Mouse (Mus musculus): ENCODE measurements around the gene Supt6.
A peak's percentile ranks its signal among the peaks of the same experiment; 100 is the strongest.
"Not testable (repeated sequence)": the region's sequence is repeated elsewhere in the genome, so short reads cannot be mapped to it uniquely, and the experiment has no call there.

Supt6 gene

DNA sequence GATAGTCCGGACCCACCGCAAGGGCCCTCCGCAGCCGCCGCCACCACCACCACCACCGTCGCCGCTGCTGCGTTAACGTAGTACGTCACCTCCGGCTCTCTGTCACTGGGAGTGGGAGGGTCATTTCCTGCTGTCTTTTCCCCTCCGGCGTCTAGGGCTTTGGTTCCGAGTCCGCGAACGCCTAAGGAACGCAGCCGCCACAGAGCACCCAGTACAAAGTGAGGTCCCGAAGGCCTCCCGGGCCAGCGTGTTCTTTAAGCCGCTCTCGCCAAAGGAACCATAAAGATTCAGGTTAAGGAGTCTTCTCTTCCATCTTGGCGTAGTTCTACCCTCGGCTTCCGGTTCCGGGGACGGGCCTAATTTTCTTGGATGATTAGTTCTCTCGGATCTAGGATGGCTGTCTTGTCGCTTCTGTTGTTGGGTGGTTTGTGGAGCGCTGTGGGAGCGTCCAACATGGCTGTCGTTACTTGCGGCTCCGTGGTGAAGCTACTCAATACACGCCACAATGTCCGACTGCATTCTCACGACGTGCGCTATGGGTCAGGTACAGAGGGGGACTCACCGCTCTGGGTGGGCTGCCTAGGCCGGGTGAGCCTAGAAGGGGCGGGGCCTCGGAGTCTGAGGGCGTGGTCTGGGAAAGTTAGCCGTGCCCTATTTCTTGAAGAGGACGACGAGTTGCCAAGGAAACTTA lies at the start of gene Supt6, which contains the start of gene Sdf2:
TSS of gene Supt6 (minus strand) at position 361 of the 691 bp plus-strand sequence.
TSS of gene Sdf2 (plus strand) at position 120 of the 691 bp plus-strand sequence.
- peak; percentile 88 to 92 for DNase-seq (ENCODE audit: low spot score in 2 of 2)

- no peak for DNase-seq (ENCODE audit: low spot score in 2 of 2)
Measured at GRCm38 (mm10) chr11:78294585-78294984, 48.8 kb upstream of the Supt6 start.

GRCm38 (mm10) chr11:78290654-78291053 lies 44.9 kb upstream of the Supt6 start, which contains the start of gene BC030499:
TSS of gene BC030499 (plus strand) at chr11:78290841.
- DNase-seq (ENCODE audit: low spot score in 2 of 2), result no peak

DNA sequence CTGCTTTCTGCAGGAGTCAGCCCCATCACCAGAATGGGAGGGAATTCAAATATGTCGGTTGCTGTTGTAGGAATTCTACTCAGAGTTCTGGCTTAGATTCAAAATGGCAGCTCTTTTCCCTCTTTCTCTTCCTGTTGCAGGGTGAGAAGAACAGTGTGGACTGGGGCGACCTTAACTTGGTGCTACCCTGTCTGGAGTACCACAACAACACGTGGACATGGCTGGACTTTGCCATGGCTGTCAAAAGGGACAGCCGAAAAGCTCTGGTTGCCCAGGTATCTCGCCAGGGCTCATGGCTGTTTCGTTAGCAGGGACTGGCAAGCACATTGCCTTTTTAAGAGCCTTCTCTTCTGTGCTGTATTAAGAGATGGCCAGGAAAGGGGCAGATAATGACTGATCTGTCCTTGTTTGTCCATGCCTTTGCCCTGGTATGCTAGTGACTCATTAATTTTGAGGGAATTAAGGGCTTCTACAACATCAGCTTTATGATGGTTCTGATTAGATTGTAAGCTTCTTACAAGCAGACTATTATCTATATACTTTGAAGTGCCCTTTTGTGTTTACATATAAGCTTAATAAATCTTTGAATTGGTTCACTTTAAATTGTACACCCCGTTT lies 43.5 kb upstream of the Supt6 start:
- DNase-seq (ENCODE audit: low spot score in 2 of 2), result no peak

- DNase-seq (ENCODE audit: low spot score in 2 of 2), result no peak
Measured at GRCm38 (mm10) chr11:78279586-78279985, 33.8 kb upstream of the Supt6 start.

- DNase-seq (ENCODE audit: low spot score in 2 of 2), result no peak
Measured at GRCm38 (mm10) chr11:78278853-78279252, 33.1 kb upstream of the Supt6 start.

- not testable (repeated sequence) for DNase-seq (ENCODE audit: low spot score in 2 of 2)
Measured at GRCm38 (mm10) chr11:78276169-78276568, 30.4 kb upstream of the Supt6 start.

DNA sequence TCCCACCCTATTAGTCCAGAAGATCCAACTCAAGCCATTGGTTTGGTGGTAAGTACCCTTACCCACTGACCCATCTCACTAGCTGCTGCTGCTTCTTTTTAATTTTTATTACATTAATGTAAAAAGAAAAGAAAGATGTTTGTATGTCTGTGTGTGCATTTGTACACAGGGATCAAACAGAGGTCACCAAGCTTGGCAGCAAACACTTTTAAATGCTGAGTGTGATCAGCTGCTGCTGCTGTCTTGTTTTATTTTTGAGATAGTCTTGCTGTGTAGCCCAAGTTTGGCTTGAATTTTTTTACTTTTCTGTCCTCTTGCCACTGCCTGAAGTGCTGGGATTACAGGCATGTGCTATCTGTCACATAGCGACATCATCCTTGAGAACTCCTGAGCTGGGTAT lies 29.8 kb upstream of the Supt6 start:
- no peak for DNase-seq (ENCODE audit: low spot score in 2 of 2)

DNA sequence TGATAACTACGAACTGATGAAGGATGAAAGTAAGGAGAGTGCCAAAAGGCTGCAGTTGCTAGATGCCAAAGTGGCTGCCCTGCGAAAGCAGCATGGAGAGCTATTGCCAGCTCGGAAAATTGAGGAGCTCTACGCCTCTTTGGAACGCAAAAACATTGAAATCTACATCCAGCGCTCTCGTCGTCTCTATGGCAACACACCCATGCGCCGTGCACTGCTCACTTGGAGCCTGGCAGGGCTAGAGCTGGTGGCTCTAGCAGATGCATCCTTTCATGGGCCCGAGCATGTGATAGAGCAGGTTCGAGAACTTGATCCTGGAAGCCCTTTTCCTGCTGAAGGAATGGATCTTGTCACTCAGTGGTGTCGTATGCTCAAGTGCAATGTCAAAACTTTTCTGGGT lies 26.2 kb upstream of the Supt6 start:
- no peak for DNase-seq (ENCODE audit: low spot score in 2 of 2)

GRCm38 (mm10) chr11:78265571-78265970 lies 19.8 kb upstream of the Supt6 start:
- no peak for DNase-seq (ENCODE audit: low spot score in 2 of 2)

DNA sequence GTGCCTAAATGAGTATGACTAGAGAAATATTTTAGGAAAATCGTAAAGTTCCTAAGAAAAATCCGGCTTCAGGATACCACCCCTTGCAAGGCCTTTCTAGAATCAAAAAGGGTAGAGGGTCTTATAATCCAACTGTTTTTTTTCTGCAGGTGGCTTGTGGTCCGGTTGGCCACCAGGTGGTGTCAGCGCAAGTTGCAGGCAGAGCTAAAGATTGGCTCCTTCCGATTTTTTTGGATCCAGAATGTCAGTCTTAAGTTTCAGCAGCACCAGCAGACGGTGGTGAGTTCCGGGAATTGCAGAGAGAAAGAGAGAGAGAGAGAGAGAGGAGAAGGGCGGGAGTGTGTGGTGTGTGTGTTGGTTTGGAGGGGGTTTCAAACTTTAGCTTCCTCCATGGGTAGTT lies 16.8 kb upstream of the Supt6 start:
- peak; percentile 51 to 77 for DNase-seq (ENCODE audit: low spot score in 2 of 2)

DNA sequence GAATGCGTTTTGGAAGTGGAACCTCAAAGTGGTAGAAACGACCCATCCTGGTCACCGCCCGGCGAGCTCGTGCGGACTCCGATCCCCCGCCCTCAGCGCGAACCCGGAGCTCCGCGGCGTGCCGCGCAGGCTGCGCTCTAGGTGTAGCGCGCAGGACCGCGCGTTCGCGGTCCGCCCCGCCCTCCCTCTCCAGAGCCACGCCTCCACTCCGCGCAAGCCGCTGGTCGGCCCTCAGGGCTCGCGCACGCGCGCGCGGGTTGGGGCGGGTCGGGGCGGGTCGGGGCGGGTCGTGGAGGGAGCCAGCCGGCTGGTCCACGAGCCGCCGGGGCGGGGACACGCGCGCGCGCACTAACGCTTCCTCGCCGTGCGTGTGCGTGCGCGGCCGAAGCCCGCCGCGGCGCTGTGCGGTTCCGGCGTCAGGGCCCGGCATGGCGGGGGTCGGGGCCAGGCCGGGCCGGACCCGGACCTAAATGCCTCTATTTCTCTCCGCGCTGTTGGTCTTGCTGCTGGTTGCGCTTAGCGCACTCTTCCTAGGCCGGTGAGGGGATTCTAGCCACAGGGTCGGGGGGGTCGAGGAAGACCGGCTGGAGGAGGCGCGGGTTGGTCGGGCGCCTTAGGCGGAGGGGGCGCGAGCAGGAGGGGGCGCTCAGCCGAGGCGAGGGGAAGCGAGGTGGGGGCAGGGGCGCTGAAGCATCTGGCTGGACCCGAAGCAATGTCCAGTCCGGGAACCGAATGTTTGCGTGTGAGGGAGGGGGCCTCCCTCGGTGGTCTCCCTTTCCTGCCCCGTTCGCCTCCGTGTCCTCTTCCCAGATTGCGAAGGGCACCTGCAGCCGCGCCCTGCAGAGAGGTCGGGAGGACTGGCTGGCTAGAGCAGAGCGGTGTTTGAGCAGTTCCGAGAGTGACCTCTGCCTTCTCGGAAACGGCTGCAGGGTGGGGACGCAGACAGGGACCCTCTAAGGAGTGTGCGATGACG lies 15.9 kb upstream of the Supt6 start, which contains the start of gene 2610507B11Rik:
TSS of gene 2610507B11Rik (plus strand) at position 373 of the 973 bp plus-strand sequence.
- DNase-seq (ENCODE audit: low spot score in 2 of 2), result peak; percentile 94 to 97

DNA sequence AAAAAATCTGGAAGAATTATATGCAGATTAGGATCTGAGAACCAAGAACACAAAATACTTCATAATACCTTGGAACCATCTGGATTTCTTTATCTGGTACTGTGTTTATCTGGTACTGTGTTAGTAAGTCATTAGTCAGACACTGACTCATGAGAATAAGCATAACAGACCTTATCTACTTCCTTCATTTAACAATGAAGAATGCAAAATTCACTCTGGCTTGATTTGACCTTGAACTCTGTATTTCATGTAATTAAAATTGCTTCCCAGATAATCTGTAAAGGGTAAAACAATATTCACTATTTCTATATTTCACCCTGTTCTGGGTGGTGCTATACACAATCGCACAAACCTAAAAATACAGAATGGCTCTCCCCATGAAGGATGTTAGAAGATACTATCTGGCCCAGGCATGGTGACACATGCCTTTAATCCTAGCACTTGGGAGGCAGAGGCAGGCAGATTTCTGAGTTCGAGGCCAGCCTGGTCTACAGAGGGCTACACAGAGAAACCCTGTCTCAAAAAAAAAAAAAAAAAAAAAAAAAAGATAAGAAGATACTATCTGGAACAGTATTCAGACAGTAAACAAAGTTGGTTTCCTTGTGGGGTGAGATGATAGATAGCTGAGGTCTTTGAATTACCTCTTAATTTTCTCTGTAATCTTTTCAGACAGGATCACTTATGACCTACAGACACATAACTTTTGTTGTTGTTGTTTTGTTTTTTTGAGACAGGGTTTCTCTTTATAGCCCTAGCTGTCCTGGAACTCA lies 14.9 kb upstream of the Supt6 start:
- DNase-seq (ENCODE audit: low spot score in 2 of 2), result no peak

DNA sequence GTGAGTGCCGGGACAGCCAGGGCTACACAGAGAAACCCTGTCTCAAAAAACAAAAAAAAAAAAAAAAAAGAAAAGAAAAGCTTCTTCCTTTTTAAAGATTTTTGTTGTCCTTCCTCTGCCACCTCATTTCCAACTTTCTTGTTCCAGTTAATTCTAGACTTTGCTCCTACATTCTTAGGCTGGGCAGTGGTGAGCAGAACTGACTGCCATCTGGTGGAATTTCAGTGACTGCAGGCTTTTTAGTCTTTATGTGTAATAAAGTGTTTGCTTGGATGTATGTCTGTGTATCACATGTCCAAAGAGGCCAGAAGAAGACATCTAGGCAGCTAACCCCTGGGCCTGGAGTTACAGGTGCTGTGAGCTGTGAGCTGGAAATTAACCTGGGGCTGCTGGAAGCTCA lies 10.8 kb upstream of the Supt6 start:
- no peak for DNase-seq (ENCODE audit: low spot score in 2 of 2)

DNA sequence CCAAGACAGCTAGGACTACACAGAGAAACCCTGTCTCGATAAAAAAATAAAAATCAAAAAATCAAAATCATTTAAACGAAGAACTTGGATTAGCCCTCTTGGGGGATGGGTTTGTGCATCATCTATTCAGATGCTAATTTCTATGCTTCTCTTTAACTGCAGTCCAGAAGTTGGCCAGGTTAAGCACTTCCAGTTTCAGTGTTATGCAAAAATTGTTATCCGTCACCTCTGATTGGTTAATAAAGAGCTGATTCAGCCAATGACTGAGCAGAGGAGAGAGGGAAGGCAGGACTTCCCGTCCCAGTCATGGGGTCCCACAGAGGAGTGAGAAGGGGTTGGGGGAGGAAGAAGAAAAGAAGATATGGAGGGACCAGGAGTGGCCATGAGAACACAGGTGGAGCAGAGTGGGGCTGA lies 1.9 kb upstream of the Supt6 start:
- no peak for DNase-seq (ENCODE audit: low spot score in 2 of 2)

DNA sequence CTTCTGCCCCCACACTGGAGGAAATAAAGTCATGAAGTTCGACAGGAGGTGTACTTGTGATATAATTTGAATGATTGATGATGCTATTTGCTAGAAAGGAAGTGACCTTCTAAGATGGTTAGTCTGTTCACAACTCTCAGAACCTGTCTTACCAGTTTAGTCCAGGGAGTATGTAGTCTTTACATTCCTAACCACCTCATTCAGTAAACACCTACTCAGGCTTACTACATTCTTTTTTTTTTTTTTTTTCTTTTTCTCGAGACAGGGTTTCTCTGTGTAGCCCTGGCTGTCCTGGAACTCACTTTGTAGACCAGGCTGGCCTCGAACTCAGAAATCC lies 1.2 kb upstream of the Supt6 start:
- no peak for DNase-seq (ENCODE audit: low spot score in 2 of 2)

DNA sequence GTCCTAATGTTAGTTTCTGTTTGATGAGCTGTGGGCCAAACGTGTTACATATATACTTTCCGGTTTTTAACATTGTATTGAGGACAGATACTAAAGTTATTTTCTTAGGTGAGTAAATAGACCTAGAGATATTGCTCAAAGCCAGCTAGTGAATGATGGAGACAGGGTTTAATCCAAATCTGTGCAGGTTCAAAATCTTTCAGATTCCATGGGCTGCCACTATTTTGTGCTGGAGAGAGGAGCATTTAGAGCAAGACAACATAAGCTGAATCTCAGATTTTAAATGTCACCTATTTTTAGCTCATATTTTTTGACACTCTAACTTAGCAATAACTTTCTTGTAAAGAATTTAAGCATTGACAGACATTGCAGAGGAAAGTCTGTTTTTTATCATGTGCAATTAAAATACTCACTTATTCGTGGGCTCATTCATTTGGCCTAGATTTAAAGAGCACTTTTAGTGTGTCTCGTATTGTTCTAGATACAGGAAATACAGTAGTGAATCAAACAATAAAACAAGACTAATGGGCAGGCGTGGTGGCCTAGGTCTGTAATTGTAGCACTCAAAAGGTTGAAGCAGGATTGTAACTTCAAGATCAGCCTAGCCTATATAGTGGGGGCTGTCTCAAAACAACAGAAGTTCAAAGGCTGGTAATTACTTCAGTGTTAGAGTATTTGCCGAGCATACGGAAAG lies 678 bp upstream of the Supt6 start:
- no peak for DNase-seq (ENCODE audit: low spot score in 2 of 2)

- no peak for DNase-seq (ENCODE audit: low spot score in 2 of 2)
Measured at GRCm38 (mm10) chr11:78245261-78245626, 543 bp downstream of the Supt6 start.

DNA sequence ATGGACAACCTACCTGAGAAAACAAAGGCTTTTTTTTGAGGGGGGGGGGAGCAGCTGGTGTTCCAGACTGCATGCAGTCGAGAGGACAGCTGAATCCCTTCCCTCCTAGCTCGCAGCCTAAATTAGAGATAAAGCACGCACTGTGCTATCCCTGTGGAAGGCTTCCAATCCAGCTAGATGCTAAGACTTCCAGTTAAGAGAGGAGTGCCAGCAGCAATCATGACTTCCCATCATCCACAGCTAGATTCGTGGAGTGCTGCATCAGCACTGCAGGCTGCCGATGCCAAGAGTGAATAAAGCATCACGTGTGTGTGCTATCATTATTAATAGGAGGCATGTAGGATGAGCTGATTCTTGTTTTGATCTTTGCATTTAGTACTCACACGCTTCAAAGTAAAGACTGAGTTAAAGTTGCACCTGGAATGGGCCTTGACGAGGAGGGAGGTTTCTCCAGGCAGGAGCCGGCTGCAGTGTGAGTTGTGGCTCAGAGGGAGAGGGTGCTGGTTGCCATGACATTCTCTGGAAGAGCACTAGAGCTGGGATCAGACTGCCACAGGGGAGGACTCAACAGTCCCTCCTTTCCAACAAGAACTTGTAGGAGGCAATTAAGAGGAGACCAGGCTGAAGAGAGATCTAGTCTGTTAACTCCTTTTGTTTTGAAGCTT lies 5.5 kb downstream of the Supt6 start:
- no peak for DNase-seq (ENCODE audit: low spot score in 2 of 2)

DNA sequence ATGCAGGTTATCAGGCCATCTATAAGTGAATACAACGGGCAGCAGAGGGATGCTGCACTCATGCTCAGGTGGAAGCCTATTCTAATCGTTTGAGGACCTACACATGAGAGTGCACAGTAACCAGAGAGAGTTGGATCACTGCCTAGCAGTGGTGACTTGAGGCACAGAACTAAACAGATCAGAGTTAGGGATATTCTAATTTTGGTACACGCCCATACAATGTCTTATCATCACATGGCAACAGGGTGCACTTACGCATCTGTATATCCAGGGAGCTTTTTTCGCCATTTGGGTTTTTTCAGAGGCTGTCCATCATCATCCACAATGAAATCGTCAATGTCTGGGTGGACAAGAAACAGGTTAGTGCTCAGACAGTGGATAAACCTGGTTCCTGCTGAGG lies 14.3 kb downstream of the Supt6 start:
- DNase-seq (ENCODE audit: low spot score in 2 of 2), result no peak

All from spleen, postnatal 4 days (tissue).